Mouse (Mus musculus) brain, embryonic 14.5 days (tissue): ENCODE data around the gene Tapt1.

Experiments
- CTCF ChIP-seq: fragments of 200-500 bp; IDR thresholded peaks from 2 replicates; pipeline ENCODE4 v1.5.1; 2012; ENCODE audit warnings: inconsistent platforms, mild to moderate bottlenecking, moderate library complexity, borderline replicate concordance; ENCODE audit not compliant: insufficient read depth, insufficient read length; ENCODE audit errors: extremely low read depth
- POLR2A ChIP-seq: fragments of 200-500 bp; IDR thresholded peaks from 2 replicates; pipeline ENCODE4 v1.6.1; 2012; ENCODE audit warnings: mild to moderate bottlenecking, inconsistent platforms, borderline replicate concordance; ENCODE audit not compliant: poor library complexity, insufficient read depth, insufficient read length, severe bottlenecking; ENCODE audit errors: extremely low read depth

- no peak for TF ChIP-seq POLR2A
- TF ChIP-seq CTCF, result no peak
Measured at GRCm38 (mm10) chr5:44157760-44158159, 68.7 kb downstream of the Tapt1 start.
